Mouse (Mus musculus) spleen, embryonic (tissue): Measurements from ENCODE around the gene 4833439L19Rik.

Experiments
- CTCF ChIA-PET: fragments of 350-600 bp; sonication (Branson Sonifier 250); formaldehyde crosslinking; loops from one replicate; lab custom pipeline; 2022; lab: Charles Lee

4833439L19Rik gene

GRCm38 (mm10) chr13:54582860-54583259 lies 17.6 kb upstream of the 4833439L19Rik start:
- CTCF ChIA-PET, result no interaction called here

GRCm38 (mm10) chr13:54582126-54582525 lies 16.9 kb upstream of the 4833439L19Rik start:
- CTCF ChIA-PET, result no interaction called here

- CTCF ChIA-PET, result no interaction called here
Measured at GRCm38 (mm10) chr13:54581385-54581784, 16.1 kb upstream of the 4833439L19Rik start.

- CTCF ChIA-PET, result interaction anchor here (0.7 kb wide), 1 partner anchor 72 kb away, joined by 3 read pairs; no protein-coding TSS in a partner anchor
Measured at GRCm38 (mm10) chr13:54577652-54578507, 12.6 kb upstream of the 4833439L19Rik start.

GRCm38 (mm10) chr13:54575489-54575888 lies 10.3 kb upstream of the 4833439L19Rik start:
- CTCF ChIA-PET, result interaction anchor here (0.6 kb wide), 1 partner anchor 36 kb away, joined by 3 read pairs; no protein-coding TSS in a partner anchor

GRCm38 (mm10) chr13:54574854-54575481 lies 9.7 kb upstream of the 4833439L19Rik start, which contains the start of gene Arl10:
Gene Arl10, plus strand, starts transcription at chr13:54575015.
- CTCF ChIA-PET, result no interaction called here

- CTCF ChIA-PET, result interaction anchor here (0.6 kb wide), 1 partner anchor 76 kb away, joined by 4 read pairs; no protein-coding TSS in a partner anchor
Measured at GRCm38 (mm10) chr13:54572621-54573020, 7.4 kb upstream of the 4833439L19Rik start.

- CTCF ChIA-PET, result no interaction called here
Measured at GRCm38 (mm10) chr13:54571637-54572036, 6.4 kb upstream of the 4833439L19Rik start.

GRCm38 (mm10) chr13:54570736-54571135 lies 5.5 kb upstream of the 4833439L19Rik start:
- CTCF ChIA-PET, result interaction anchor here (0.6 to 0.7 kb wide), 2 partner anchors 48 to 1693 kb away, joined by 3 to 4 read pairs; no protein-coding TSS in a partner anchor

GRCm38 (mm10) chr13:54569282-54569681 lies 4.0 kb upstream of the 4833439L19Rik start:
- CTCF ChIA-PET, result no interaction called here

- CTCF ChIA-PET, result no interaction called here
Measured at GRCm38 (mm10) chr13:54568380-54568779, 3.1 kb upstream of the 4833439L19Rik start.

GRCm38 (mm10) chr13:54565594-54566345 lies 535 bp upstream of the 4833439L19Rik start:
- CTCF ChIA-PET, result interaction anchor here (1.1 kb wide), 1 partner anchor 61 kb away, joined by 8 read pairs; no protein-coding TSS in a partner anchor

GRCm38 (mm10) chr13:54564232-54565200 lies 719 bp downstream of the 4833439L19Rik start:
- CTCF ChIA-PET, result no interaction called here

- CTCF ChIA-PET, result interaction anchor here (1.5 kb wide), 1 partner anchor 87 kb away, joined by 4 read pairs; no protein-coding TSS in a partner anchor
Measured at GRCm38 (mm10) chr13:54562562-54562961, 2.7 kb downstream of the 4833439L19Rik start.

GRCm38 (mm10) chr13:54560608-54561007 lies 4.6 kb downstream of the 4833439L19Rik start:
- CTCF ChIA-PET, result no interaction called here

- CTCF ChIA-PET, result no interaction called here
Measured at GRCm38 (mm10) chr13:54559656-54560055, 5.6 kb downstream of the 4833439L19Rik start.

- CTCF ChIA-PET, result interaction anchor here (0.6 kb wide), 1 partner anchor 777 kb away, joined by 3 read pairs; no protein-coding TSS in a partner anchor
Measured at GRCm38 (mm10) chr13:54557652-54558051, 7.6 kb downstream of the 4833439L19Rik start.

- CTCF ChIA-PET, result interaction anchor here (0.6 kb wide), 1 partner anchor 778 kb away, joined by 3 read pairs; no protein-coding TSS in a partner anchor
Measured at GRCm38 (mm10) chr13:54556796-54557195, 8.4 kb downstream of the 4833439L19Rik start.

- CTCF ChIA-PET, result no interaction called here
Measured at GRCm38 (mm10) chr13:54556176-54556575, 9.1 kb downstream of the 4833439L19Rik start.

- CTCF ChIA-PET, result interaction anchor here (0.5 kb wide), 1 partner anchor 101 kb away, joined by 6 read pairs; no protein-coding TSS in a partner anchor
Measured at GRCm38 (mm10) chr13:54548036-54548435, 17.2 kb downstream of the 4833439L19Rik start.
